Mouse (Mus musculus) MEL (cell line): ENCODE measurements around the gene Pafah1b2. TPM values are rescaled to one million over a fixed set of nuclear protein-coding genes. Genes with fewer than 3 reads are reported as not detected.

Experiments
- DNase-seq: peaks from one replicate; pipeline ENCODE4 v3.0.0; 2011; ENCODE audit warnings: low read depth, low spot score
- H3K27ac ChIP-seq: 2 replicates; pipeline ENCODE4 v1.5.1; 2012; ENCODE audit warnings: low read depth, mild to moderate bottlenecking, control low read depth, low read length, moderate library complexity; ENCODE audit not compliant: control insufficient read depth
- H3K27me3 ChIP-seq, 2 experiments: fragments of 150-350 bp in 1 of 2; sonication (generic) in 1 of 2; 2 replicates each; pipeline ENCODE4 v1.6.1; 2012; ENCODE audit warnings: low read length in 2 of 2, mild to moderate bottlenecking in 2 of 2, improper control_type of control experiment in 1 of 2, moderate library complexity in 1 of 2; ENCODE audit not compliant: insufficient read depth in 2 of 2, control insufficient read depth in 1 of 2
- H3K36me3 ChIP-seq, 2 experiments: 2 replicates each; pipeline ENCODE4 v1.6.1; 2012 to 2014; ENCODE audit warnings: low read length in 2 of 2, improper control_type of control experiment in 1 of 2, inconsistent platforms in 1 of 2, mild to moderate bottlenecking in 1 of 2; ENCODE audit not compliant: insufficient read depth in 2 of 2, control insufficient read depth in 1 of 2
- H3K4me1 ChIP-seq, 2 experiments: fragments of 150-350 bp in 1 of 2; sonication (generic) in 1 of 2; 2 replicates each; pipeline ENCODE4 v1.6.1; 2012; ENCODE audit warnings: low read length in 2 of 2, improper control_type of control experiment in 1 of 2, mild to moderate bottlenecking in 1 of 2; ENCODE audit not compliant: insufficient read depth in 2 of 2, control insufficient read depth in 1 of 2
- H3K4me3 ChIP-seq, 2 experiments: fragments of 150-350 bp in 1 of 2; sonication (generic) in 1 of 2; 2 replicates each; pipeline ENCODE4 v1.5.1; 2012; ENCODE audit warnings: low read depth in 2 of 2, low read length in 2 of 2, mild to moderate bottlenecking in 2 of 2, moderate library complexity in 2 of 2, control low read depth in 1 of 2, improper control_type of control experiment in 1 of 2; ENCODE audit not compliant: control insufficient read depth in 1 of 2, insufficient read depth in 1 of 2
- H3K79me2 ChIP-seq: 2 replicates; pipeline ENCODE4 v1.6.1; 2012; ENCODE audit warnings: mild to moderate bottlenecking, low read length, moderate library complexity; ENCODE audit not compliant: control insufficient read depth, poor library complexity, insufficient read depth
- H3K9ac ChIP-seq: 2 replicates; pipeline ENCODE4 v1.6.1; 2012; ENCODE audit warnings: low read depth, mild to moderate bottlenecking, control low read depth, low read length, moderate library complexity; ENCODE audit not compliant: control insufficient read depth, poor library complexity, severe bottlenecking
- H3K9me3 ChIP-seq: fragments of 150-350 bp; sonication (generic); replicated peaks from 2 replicates; pipeline ENCODE4 v1.6.1; 2012; ENCODE audit warnings: mild to moderate bottlenecking, low read length, improper control_type of control experiment, moderate library complexity; ENCODE audit not compliant: insufficient read depth
- BHLHE40 ChIP-seq: IDR thresholded peaks from 2 replicates; pipeline ENCODE4 v1.6.1; 2012; ENCODE audit warnings: low read depth, mild to moderate bottlenecking, inconsistent platforms, low read length, improper control_type of control experiment, borderline replicate concordance
- CHD2 ChIP-seq: IDR thresholded peaks from 2 replicates; pipeline ENCODE4 v1.6.1; 2011; ENCODE audit warnings: low read length, improper control_type of control experiment
- ELF1 ChIP-seq: IDR thresholded peaks from 2 replicates; pipeline ENCODE4 v1.6.1; 2014; ENCODE audit warnings: low read depth, mild to moderate bottlenecking, inconsistent platforms, low read length, improper control_type of control experiment, moderate library complexity
- EP300 ChIP-seq, 2 experiments: IDR thresholded peaks; 2 replicates each; pipeline ENCODE4 v1.6.1; 2011; ENCODE audit warnings: improper control_type of control experiment in 2 of 2, low read length in 2 of 2, low read depth in 1 of 2, mild to moderate bottlenecking in 1 of 2
- GABPA ChIP-seq: IDR thresholded peaks from 2 replicates; pipeline ENCODE4 v1.6.1; 2012; ENCODE audit warnings: low read depth, mild to moderate bottlenecking, inconsistent platforms, low read length, improper control_type of control experiment, moderate library complexity
- GATA1 ChIP-seq: IDR thresholded peaks from 2 replicates; pipeline ENCODE4 v1.6.1; 2011; ENCODE audit warnings: low read depth, low read length, improper control_type of control experiment
- MAX ChIP-seq: IDR thresholded peaks from 2 replicates; pipeline ENCODE4 v1.6.1; 2011; ENCODE audit warnings: low read length, improper control_type of control experiment
- MAZ ChIP-seq: IDR thresholded peaks from 2 replicates; pipeline ENCODE4 v1.6.1; 2012; ENCODE audit warnings: low read depth, mild to moderate bottlenecking, inconsistent platforms, low read length, improper control_type of control experiment
- MEF2A ChIP-seq: IDR thresholded peaks from 2 replicates; pipeline ENCODE4 v1.6.1; 2014; ENCODE audit warnings: low read depth, mild to moderate bottlenecking, inconsistent platforms, low read length, improper control_type of control experiment; ENCODE audit not compliant: poor library complexity, insufficient replicate concordance, severe bottlenecking; ENCODE audit errors: extremely low read depth
- MXI1 ChIP-seq: IDR thresholded peaks from 2 replicates; pipeline ENCODE4 v1.6.1; 2011; ENCODE audit warnings: mild to moderate bottlenecking, low read depth, low read length, improper control_type of control experiment
- MYB ChIP-seq: IDR thresholded peaks from 2 replicates; pipeline ENCODE4 v1.6.1; 2011; ENCODE audit warnings: mild to moderate bottlenecking, low read depth, low read length, improper control_type of control experiment
- MYC ChIP-seq: IDR thresholded peaks from 2 replicates; pipeline ENCODE4 v1.6.1; 2011; ENCODE audit warnings: low read depth, mild to moderate bottlenecking, low read length, improper control_type of control experiment, moderate library complexity
- NELFE ChIP-seq: IDR thresholded peaks from 2 replicates; pipeline ENCODE4 v1.6.1; 2011; ENCODE audit warnings: low read depth, low read length, improper control_type of control experiment
- RAD21 ChIP-seq: IDR thresholded peaks from 2 replicates; pipeline ENCODE4 v1.6.1; 2011; ENCODE audit warnings: mild to moderate bottlenecking, low read depth, low read length, improper control_type of control experiment
- TAL1 ChIP-seq: IDR thresholded peaks from 2 replicates; pipeline ENCODE4 v1.6.1; 2012; ENCODE audit warnings: mild to moderate bottlenecking, inconsistent platforms, low read length, moderate library complexity, mixed read lengths
- TCF12 ChIP-seq: IDR thresholded peaks from 2 replicates; pipeline ENCODE4 v1.6.1; 2014; ENCODE audit warnings: low read depth, mild to moderate bottlenecking, inconsistent platforms, low read length, improper control_type of control experiment, moderate library complexity
- USF1 ChIP-seq: IDR thresholded peaks from 2 replicates; pipeline ENCODE4 v1.6.1; 2014; ENCODE audit warnings: low read depth, mild to moderate bottlenecking, inconsistent platforms, low read length, improper control_type of control experiment, moderate library complexity
- ZC3H11A ChIP-seq: IDR thresholded peaks from 2 replicates; pipeline ENCODE4 v1.6.1; 2012; ENCODE audit warnings: low read depth, mild to moderate bottlenecking, inconsistent platforms, low read length, improper control_type of control experiment
- ZKSCAN1 ChIP-seq: IDR thresholded peaks from 2 replicates; pipeline ENCODE4 v1.6.1; 2012; ENCODE audit warnings: low read depth, mild to moderate bottlenecking, inconsistent platforms, low read length, improper control_type of control experiment, moderate library complexity
- ZMIZ1 ChIP-seq: IDR thresholded peaks from 2 replicates; pipeline ENCODE4 v1.6.1; 2012; ENCODE audit warnings: low read depth, mild to moderate bottlenecking, inconsistent platforms, low read length, improper control_type of control experiment, moderate library complexity
- polyA plus RNA-seq, 2 experiments: library from polyadenylated mRNA; stranded (reverse) in 1 of 2; unstranded in 1 of 2; fragments of >175 nt in 1 of 2; fragments of >200 nt in 1 of 2; gene quantifications; 2 replicates each; pipeline versions ENCODE4 v1.2.1 to v1.2.4; 2012; ENCODE audit warnings: low replicate concordance in 2 of 2, low read depth in 1 of 2; ENCODE audit not compliant: insufficient read length in 2 of 2, insufficient read depth in 1 of 2, missing spikeins in 1 of 2
- total RNA-seq: library from RNA; depleted of rRNA; stranded (reverse); fragments of 300-350 nt; gene quantifications from 2 replicates; pipeline ENCODE4 v1.2.3, GENCODE M21; 2012

Pafah1b2 gene
- total and polyA plus RNA-seq, 3 experiments: 127 to 178 (median 131) TPM

DNA sequence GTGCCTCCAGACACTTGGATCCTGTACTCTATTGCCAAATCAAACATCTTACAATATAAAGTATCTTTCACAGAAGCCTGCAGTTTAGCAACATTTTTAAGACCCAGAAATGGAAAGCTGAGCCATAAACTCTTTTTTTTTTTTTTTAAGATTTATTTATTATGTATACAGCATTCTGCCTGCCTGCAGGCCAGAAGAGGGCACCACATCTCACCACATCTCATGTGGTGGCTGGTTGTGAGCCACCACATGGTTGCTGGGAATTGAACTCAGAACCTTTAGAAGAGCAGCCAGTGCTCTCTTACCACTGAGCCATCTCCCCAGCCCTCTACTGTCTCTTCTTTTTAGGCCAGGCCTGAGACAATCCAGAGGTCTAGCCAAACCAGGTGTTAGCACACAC, 31.2 kb downstream of the Pafah1b2 start (continued):
- TF ChIP-seq ZMIZ1: no peak

DNA sequence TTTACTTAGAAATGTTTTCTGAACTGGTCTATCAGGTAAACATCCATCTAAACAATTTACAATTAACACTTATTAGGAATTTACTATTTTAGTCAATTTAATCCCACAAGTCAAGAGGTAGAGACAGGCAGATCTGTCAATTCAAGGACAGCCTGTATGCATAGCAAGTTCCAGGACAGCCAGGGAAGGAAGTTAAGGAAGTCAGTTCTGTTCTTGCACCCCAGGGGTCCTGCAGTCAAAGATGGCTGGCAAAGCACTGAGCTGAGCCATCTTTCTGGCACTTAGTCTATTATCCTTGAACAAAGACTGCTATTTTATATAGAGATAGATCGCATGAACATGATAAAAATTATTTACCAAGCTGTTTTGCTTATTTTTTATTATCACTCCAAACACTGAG, 31.9 kb downstream of the Pafah1b2 start:
- Histone ChIP-seq H3K79me2 (peaks cover 68% of the 10 kb centered on the region), H3K4me3 (no peak overlapping the region)
- no peak for TF ChIP-seq TAL1
- TF ChIP-seq GATA1: no peak
- TF ChIP-seq ZKSCAN1: no peak
- no peak for TF ChIP-seq MXI1
- TF ChIP-seq, all 39 proteins: peak for 0
- Histone ChIP-seq H3K9ac (no peak overlapping the region), H3K27ac (no peak overlapping the region), H3K4me1 (peaks cover 18 to 26% of the 10 kb centered on the region in 2 experiments), H3K36me3 (peaks cover 30 to 44% of the 10 kb centered on the region in 2 experiments), H3K9me3 (no peaks in the 10 kb centered on the region), H3K27me3 (no peaks in the 10 kb centered on the region)
- no peak for DNase-seq

GRCm38 (mm10) chr9:45979778-45980177, 32.7 kb downstream of the Pafah1b2 start:
- TF ChIP-seq MAZ (no peak), GATA1 (no peak), CHD2 (no peak), MAX (no peak), MYC (no peak), NELFE (no peak), BHLHE40 (no peak), RAD21 (no peak), USF1 (no peak), TCF12 (no peak), ZC3H11A (no peak), MYB (no peak), MEF2A (no peak), ELF1 (no peak), EP300 (IDR thresholded peaks at IDR 0.05; ENCODE audit: low read depth in 1 of 2, low read length in 2 of 2) (no peak), GABPA (no peak)
- no peak for DNase-seq
- no peak overlapping the region for H3K9ac ChIP-seq
- peaks cover 31 to 41% of the 10 kb centered on the region in 2 experiments for H3K36me3 ChIP-seq
- H3K4me1 ChIP-seq: peaks cover 18 to 26% of the 10 kb centered on the region in 2 experiments
- H3K9me3 ChIP-seq: no peaks in the 10 kb centered on the region
- H3K79me2 ChIP-seq: peaks cover 66% of the 10 kb centered on the region
- no peak overlapping the region for H3K27ac ChIP-seq
- H3K4me3 ChIP-seq: no peak overlapping the region
- no peaks in the 10 kb centered on the region for H3K27me3 ChIP-seq
